Mouse (Mus musculus) midbrain, embryonic 16.5 days (tissue): Measurements from ENCODE around the gene Olfr988. TPM values are rescaled to one million over a fixed set of nuclear protein-coding genes. Genes with fewer than 3 reads are reported as not detected.
"Not testable (repeated sequence)": the region's sequence is repeated elsewhere in the genome, so short reads cannot be mapped to it uniquely, and the experiment has no call there.

Source experiments
- ATAC-seq: fragments of 200-750 bp; cut with Nextera tagmentation; 2 replicates; pipeline ENCODE4 v1.8.0; 2017; ENCODE audit warnings: moderate TSS enrichment
- H3K27ac ChIP-seq: fragments of 300-500 bp; sonication (generic); 2 replicates; pipeline ENCODE4 v1.5.1; 2014; ENCODE audit warnings: mild to moderate bottlenecking, low read length, mixed read lengths
- H3K27me3 ChIP-seq: fragments of 300-500 bp; sonication (generic); 2 replicates; pipeline ENCODE4 v1.6.1; 2014; ENCODE audit warnings: low read depth, low read length, mixed read lengths; ENCODE audit not compliant: control insufficient read depth, insufficient read depth
- H3K36me3 ChIP-seq: fragments of 300-500 bp; sonication (generic); 2 replicates; pipeline ENCODE4 v1.6.1; 2014; ENCODE audit warnings: mild to moderate bottlenecking, low read length, moderate library complexity, mixed read lengths; ENCODE audit not compliant: control insufficient read depth, insufficient read depth
- H3K4me1 ChIP-seq: fragments of 300-500 bp; sonication (generic); 2 replicates; pipeline ENCODE4 v1.6.1; 2014; ENCODE audit warnings: mild to moderate bottlenecking, low read length, mixed read lengths; ENCODE audit not compliant: control insufficient read depth, insufficient read depth
- H3K4me2 ChIP-seq: fragments of 300-500 bp; sonication (generic); 2 replicates; pipeline ENCODE4 v1.6.1; 2014; ENCODE audit warnings: mild to moderate bottlenecking, low read length, mixed read lengths
- H3K4me3 ChIP-seq: fragments of 300-500 bp; sonication (generic); 2 replicates; pipeline ENCODE4 v1.5.1; 2014; ENCODE audit warnings: low read depth, mild to moderate bottlenecking, low read length, moderate library complexity, mixed read lengths
- H3K9ac ChIP-seq: fragments of 300-500 bp; sonication (generic); 2 replicates; pipeline ENCODE4 v1.6.1; 2014; ENCODE audit warnings: low read depth, low read length, mixed read lengths
- H3K9me3 ChIP-seq: fragments of 300-500 bp; sonication (generic); replicated peaks from 2 replicates; pipeline ENCODE4 v1.6.1; 2014; ENCODE audit warnings: mild to moderate bottlenecking, low read length, mixed read lengths; ENCODE audit not compliant: control insufficient read depth, poor library complexity, severe bottlenecking
- WGBS: fragments of 180-500 bp; shearing (Covaris S2); extraction: QIAGEN DNeasy Blood & Tissue Kit; methylation state at CpG from one replicate; pipeline ENCODE4 v1.1.7; 2014; 5-methylcytosine and 5-hydroxymethylcytosine counted together
- polyA plus RNA-seq: library from polyadenylated mRNA; unstranded; fragments of >200 nt; fragmentation: Nextera tagmentation; extraction: Ambion mirVana; gene quantifications from 2 replicates; pipeline ENCODE4 v1.2.1, GENCODE M21; 2015

Olfr988 gene
- polyA plus RNA-seq, result not detected in 2 replicates

DNA sequence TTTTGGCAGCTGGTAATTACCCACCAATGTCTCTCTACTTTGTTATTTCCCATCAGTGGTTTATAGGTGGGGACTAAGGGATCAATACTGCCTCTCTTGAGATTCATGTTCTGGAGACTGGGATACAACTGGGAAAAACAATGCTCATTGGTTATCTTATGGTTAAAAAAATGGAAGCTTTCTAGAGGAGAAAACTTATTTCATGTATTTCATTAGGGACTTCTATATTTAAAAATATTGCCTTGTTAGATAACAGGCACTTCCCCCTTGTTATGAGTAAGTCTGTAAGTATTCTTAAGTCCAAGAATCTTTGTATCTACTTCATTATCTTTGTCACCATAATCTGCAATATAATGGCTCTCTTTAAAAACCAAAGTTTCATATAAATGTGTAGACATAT, at the start of gene Olfr988:
Olfr988 (minus strand) TSS at position 101 of the 400 bp plus-strand sequence.
- not testable (repeated sequence) for H3K4me1 ChIP-seq, H3K9me3 ChIP-seq, H3K9ac ChIP-seq, H3K27me3 ChIP-seq, H3K4me2 ChIP-seq, H3K4me3 ChIP-seq, H3K36me3 ChIP-seq, H3K27ac ChIP-seq, ATAC-seq

DNA sequence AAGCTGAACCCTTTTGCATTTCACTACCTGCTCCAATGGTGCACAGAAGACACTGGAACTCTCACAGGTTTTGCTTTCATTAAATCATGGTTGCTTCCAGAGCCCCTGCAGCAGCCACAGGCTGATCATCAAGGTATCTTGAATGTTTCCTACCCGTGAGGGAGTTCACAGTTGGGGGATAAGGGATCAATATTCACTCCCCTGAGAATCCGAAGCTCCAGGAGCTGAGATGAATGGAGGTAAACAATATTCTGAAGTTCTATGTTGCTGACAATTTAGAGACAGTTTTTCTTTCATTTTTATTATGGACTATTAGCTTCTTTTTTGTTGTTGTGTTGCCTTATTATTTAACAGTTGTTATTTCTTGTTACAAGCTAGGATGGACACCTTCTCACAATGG, 46.3 kb upstream of the Olfr988 start, which contains the start of gene Olfr992:
Olfr992 (minus strand) TSS at position 101 of the 400 bp plus-strand sequence.
- no peaks in the 10 kb centered on the region for H3K4me1 ChIP-seq
- WGBS, result 60% methylated on average over 2 of the region's 2 CpGs

DNA sequence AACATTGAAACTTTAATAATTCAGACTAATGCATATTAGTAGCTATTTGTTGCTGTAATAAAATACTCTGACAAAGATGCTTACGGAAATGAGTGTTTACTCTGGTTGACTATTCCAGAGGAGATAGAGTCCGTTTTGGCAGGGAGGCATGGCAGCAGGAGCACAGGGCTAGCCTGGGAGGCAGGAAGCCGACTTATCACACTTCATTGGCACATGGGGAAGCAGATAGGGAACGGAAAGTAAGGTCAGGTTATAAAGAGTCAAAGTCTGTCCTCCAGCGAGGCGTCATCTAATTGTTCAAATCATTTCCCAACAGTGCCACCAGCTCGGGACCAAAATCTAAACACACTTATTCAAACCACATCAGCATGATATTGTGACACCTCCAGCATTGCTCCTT, 23.1 kb downstream of the Olfr988 start:
- WGBS, result 82% methylated on average over 7 of the region's 7 CpGs
- Histone ChIP-seq H3K36me3 (no peaks in the 10 kb centered on the region), H3K9ac (no peak overlapping the region), H3K27ac (no peak overlapping the region), H3K27me3 (no peaks in the 10 kb centered on the region), H3K4me1 (no peaks in the 10 kb centered on the region), H3K4me3 (no peak overlapping the region), H3K4me2 (no peak overlapping the region), H3K9me3 (no peaks in the 10 kb centered on the region)
- ATAC-seq, result no peak

More for the DNA sequence above, 46.3 kb upstream of the Olfr988 start, which contains the start of gene Olfr992:
- ATAC-seq, result no peak
- no peak within 1 kb of the TSS for H3K4me2 ChIP-seq
- H3K27me3 ChIP-seq, result no peaks in the 10 kb centered on the region
- no peaks in the 10 kb centered on the region for H3K9me3 ChIP-seq
- no peaks in the 10 kb centered on the region for H3K36me3 ChIP-seq
- H3K4me3 ChIP-seq, result no peak within 1 kb of the TSS
- no peak within 1 kb of the TSS for H3K27ac ChIP-seq
- H3K9ac ChIP-seq, result no peak within 1 kb of the TSS

DNA sequence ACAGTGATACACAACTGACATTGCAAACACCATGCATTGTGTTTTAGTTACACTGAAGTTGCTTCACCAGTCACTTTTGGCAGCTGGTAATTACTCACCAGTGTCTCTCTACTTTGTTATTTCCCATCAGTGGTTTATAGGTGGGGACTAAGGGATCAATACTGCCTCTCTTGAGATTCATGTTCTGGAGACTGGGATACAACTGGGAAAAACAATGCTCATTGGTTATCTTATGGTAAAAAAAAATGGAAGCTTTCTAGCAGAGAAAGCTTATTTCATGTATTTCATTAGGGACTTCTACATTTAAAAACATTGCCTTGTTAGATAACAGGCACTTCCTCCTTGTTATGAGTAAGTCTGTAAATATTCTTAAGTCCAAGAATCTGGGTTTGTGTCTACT, 23.8 kb downstream of the Olfr988 start, which contains the start of gene Olfr987:
Olfr987 (minus strand) TSS at position 101 of the 400 bp plus-strand sequence.
- not testable (repeated sequence) for H3K9ac ChIP-seq, H3K4me2 ChIP-seq, ATAC-seq, H3K36me3 ChIP-seq, H3K4me1 ChIP-seq, H3K4me3 ChIP-seq, H3K9me3 ChIP-seq, H3K27ac ChIP-seq, H3K27me3 ChIP-seq

DNA sequence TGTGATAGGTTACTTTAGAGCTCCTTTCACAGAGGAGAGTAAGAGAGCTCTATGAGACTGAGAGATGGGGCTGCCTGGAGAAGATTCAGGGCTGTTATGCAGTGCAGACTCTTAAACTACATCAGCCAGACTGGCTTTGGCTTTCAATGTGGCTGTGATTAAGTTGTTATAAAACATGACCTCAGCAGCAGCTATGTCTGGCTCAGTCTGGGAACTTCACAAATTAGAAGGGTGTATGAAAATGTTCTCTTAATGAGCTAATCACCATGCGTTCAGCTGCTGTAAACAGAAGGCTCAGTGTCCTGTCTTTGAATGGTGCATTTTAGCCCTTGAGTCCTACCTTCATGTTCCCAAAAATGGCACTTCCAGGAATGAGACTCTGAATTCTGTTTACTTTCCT, 43.9 kb downstream of the Olfr988 start:
- WGBS, result 83% methylated on average over 1 of the region's 1 CpGs
- H3K27ac ChIP-seq, result no peak overlapping the region
- ATAC-seq, result no peak

More for the DNA sequence above, 43.9 kb downstream of the Olfr988 start:
- Histone ChIP-seq H3K4me3 (no peak overlapping the region), H3K27me3 (no peaks in the 10 kb centered on the region), H3K4me2 (no peak overlapping the region), H3K9me3 (no peaks in the 10 kb centered on the region), H3K9ac (no peak overlapping the region), H3K4me1 (no peaks in the 10 kb centered on the region), H3K36me3 (no peaks in the 10 kb centered on the region)

Other genes starting within 250 kb of the Olfr988 start
- gene Aplnr, start 227.0 kb downstream of the Olfr988 start, polyA plus RNA-seq, result 24.8 and 26.3 TPM in 2 replicates
- 15.2 and 15.8 TPM in 2 replicates for gene Lrrc55, start 166.0 kb downstream of the Olfr988 start, polyA plus RNA-seq
- gene Olfr987, start 23.9 kb downstream of the Olfr988 start, polyA plus RNA-seq, result not detected in 2 replicates
- not detected in 2 replicates for gene Olfr992, start 46.2 kb upstream of the Olfr988 start, polyA plus RNA-seq
- gene Olfr993, start 51.6 kb upstream of the Olfr988 start, polyA plus RNA-seq, result not detected in 2 replicates
- gene Olfr994, start 73.2 kb upstream of the Olfr988 start, polyA plus RNA-seq, result not detected in 2 replicates
- not detected in 2 replicates for gene Olfr995, start 80.4 kb upstream of the Olfr988 start, polyA plus RNA-seq
- 0.26 and 0.28 TPM in 2 replicates for gene 4833423E24Rik, start 155.8 kb upstream of the Olfr988 start, polyA plus RNA-seq
- gene Olfr996, start 216.0 kb upstream of the Olfr988 start, polyA plus RNA-seq, result not detected in 2 replicates
- gene Olfr998, start 225.7 kb upstream of the Olfr988 start, polyA plus RNA-seq, result not detected in 2 replicates
- gene Olfr1000, start 248.7 kb upstream of the Olfr988 start, polyA plus RNA-seq, result not detected in 2 replicates